Comparison of ENCODE assay signal across 9 mouse cellular contexts in genomic region chr8:13538821-13539220, GRCm38 (mm10). TPM values are rescaled to one million over a fixed set of nuclear protein-coding genes. Genes with fewer than 3 reads are reported as not detected.
A peak's percentile ranks its signal among the peaks of the same experiment; 100 is the strongest.
DNase-seq lines count a peak whose midpoint lies in the region; ATAC-seq and TF ChIP-seq lines count a peak whose summit lies in the region.
"Had no signal": no experiment of that assay in that cellular context is flagged by ENCODE, and none has a peak within 500 bp of the region (broad histone marks: within the 10 kb centered on the region; RNA-seq: fewer than 3 reads in every experiment).

No protein-coding gene starts in this region.

- ATAC-seq in forebrain, embryonic 13.5 days: peak; percentile 21; the same call in 1 of the 2 replicates
- ATAC-seq in forebrain, embryonic 11.5 days (replicated peaks; ENCODE audit: low FRiP score): no peak
- peak; percentile 33; the same call in 1 of the 2 replicates for ATAC-seq in intestine, postnatal 0 days
- ATAC-seq in lung, embryonic 15.5 days (ENCODE audit: borderline replicate concordance, extremely low read depth, low FRiP score, low TSS enrichment): peak; percentile 80; the same call in 1 of the 2 replicates

- no peaks in the 10 kb centered on the region for H3K36me3 ChIP-seq in forebrain, embryonic 13.5 days (ENCODE audit: poor library complexity, severe bottlenecking)
- no peaks in the 10 kb centered on the region for H3K36me3 ChIP-seq in forebrain, embryonic 11.5 days (ENCODE audit: control insufficient read depth, insufficient read depth, low read length)
- no peaks in the 10 kb centered on the region for H3K36me3 ChIP-seq in intestine, postnatal 0 days (ENCODE audit: control insufficient read depth, insufficient read depth)
- no peaks in the 10 kb centered on the region for H3K36me3 ChIP-seq in lung, embryonic 15.5 days
- H3K36me3 ChIP-seq: liver, embryonic 15.5 days had no signal

- no peak for DNase-seq in forebrain, embryonic 11.5 days (ENCODE audit: low spot score)
- DNase-seq in right cerebral cortex, adult 18-20 months: peak; percentile 68
- DNase-seq in right cerebral cortex, adult 2 months (ENCODE audit: low spot score in 2 of 2): no peak
- DNase-seq in embryo, embryonic 11 days: no peak
- no peak for DNase-seq in T-cell, adult 2 months (ENCODE audit: low spot score)

- H3K9me3 ChIP-seq in forebrain, embryonic 13.5 days (replicated peaks): no peaks in the 10 kb centered on the region
- H3K9me3 ChIP-seq in forebrain, embryonic 11.5 days (ENCODE audit: control insufficient read depth, low read length): no peaks in the 10 kb centered on the region
- H3K9me3 ChIP-seq in intestine, postnatal 0 days (ENCODE audit: control insufficient read depth): no peaks in the 10 kb centered on the region
- no peaks in the 10 kb centered on the region for H3K9me3 ChIP-seq in lung, embryonic 15.5 days
- H3K9me3 ChIP-seq: liver, embryonic 15.5 days had no signal

- H3K4me2 ChIP-seq in forebrain, embryonic 13.5 days: no peak overlapping the region
- H3K4me2 ChIP-seq in forebrain, embryonic 11.5 days (ENCODE audit: low read depth, low read length, severe bottlenecking): no peak overlapping the region
- H3K4me2 ChIP-seq in intestine, postnatal 0 days (replicated peaks; ENCODE audit: low read depth): no peak overlapping the region
- H3K4me2 ChIP-seq in lung, embryonic 15.5 days: no peak overlapping the region
- H3K4me2 ChIP-seq: liver, embryonic 15.5 days had no signal

- no peaks in the 10 kb centered on the region for H3K27me3 ChIP-seq in forebrain, embryonic 13.5 days
- no peaks in the 10 kb centered on the region for H3K27me3 ChIP-seq in forebrain, embryonic 11.5 days (ENCODE audit: control insufficient read depth, insufficient read depth, low read length)
- no peaks in the 10 kb centered on the region for H3K27me3 ChIP-seq in intestine, postnatal 0 days (replicated peaks; ENCODE audit: control insufficient read depth, insufficient read depth, low read length)
- H3K27me3 ChIP-seq in lung, embryonic 15.5 days: no peaks in the 10 kb centered on the region
- H3K27me3 ChIP-seq: liver, embryonic 15.5 days had no signal

- peak; percentile 45 for TF ChIP-seq CTCF in intestine, postnatal 0 days (IDR thresholded peaks at IDR 0.05; ENCODE audit: low read depth)

- H3K4me1 ChIP-seq in forebrain, embryonic 13.5 days: no peaks in the 10 kb centered on the region
- H3K4me1 ChIP-seq in forebrain, embryonic 11.5 days (replicated peaks; ENCODE audit: control insufficient read depth, insufficient read depth, low read length): no peaks in the 10 kb centered on the region
- no peaks in the 10 kb centered on the region for H3K4me1 ChIP-seq in intestine, postnatal 0 days (replicated peaks; ENCODE audit: control insufficient read depth, insufficient read depth, low read length)
- H3K4me1 ChIP-seq in lung, embryonic 15.5 days: peaks cover 13% of the 10 kb centered on the region
- H3K4me1 ChIP-seq: liver, embryonic 15.5 days had no signal

- no peak overlapping the region for H3K4me3 ChIP-seq in forebrain, embryonic 13.5 days
- no peak overlapping the region for H3K4me3 ChIP-seq in forebrain, embryonic 11.5 days (ENCODE audit: low read depth, low read length)
- no peak overlapping the region for H3K4me3 ChIP-seq in intestine, postnatal 0 days (ENCODE audit: low read depth, low read length)
- no peak overlapping the region for H3K4me3 ChIP-seq in lung, embryonic 15.5 days
- H3K4me3 ChIP-seq: liver, embryonic 15.5 days had no signal

- no peak overlapping the region for H3K9ac ChIP-seq in forebrain, embryonic 13.5 days
- H3K9ac ChIP-seq in forebrain, embryonic 11.5 days (ENCODE audit: low read length): no peak overlapping the region
- H3K9ac ChIP-seq in intestine, postnatal 0 days (ENCODE audit: low read depth, low read length): no peak overlapping the region
- H3K9ac ChIP-seq in lung, embryonic 15.5 days: no peak overlapping the region
- H3K9ac ChIP-seq: liver, embryonic 15.5 days had no signal

- WGBS in forebrain, embryonic 13.5 days: 65% methylated on average over 6 of the region's 6 CpGs
- WGBS in forebrain, embryonic 11.5 days: 78% methylated on average over 6 of the region's 6 CpGs
- 57% methylated on average over 6 of the region's 6 CpGs for WGBS in intestine, postnatal 0 days
- 40% methylated on average over 6 of the region's 6 CpGs for WGBS in lung, embryonic 15.5 days

- no peak overlapping the region for H3K27ac ChIP-seq in forebrain, embryonic 13.5 days
- no peak overlapping the region for H3K27ac ChIP-seq in forebrain, embryonic 11.5 days (ENCODE audit: low read depth, low read length)
- H3K27ac ChIP-seq in intestine, postnatal 0 days (ENCODE audit: low read depth, low read length): no peak overlapping the region
- H3K27ac ChIP-seq in lung, embryonic 15.5 days: peak overlapping the region; percentile 54
- H3K27ac ChIP-seq: liver, embryonic 15.5 days had no signal

RNA-seq across cellular contexts. Expression of gene 1700029H14Rik, which starts 23.4 kb away (rescaled TPM):
- polyA plus RNA-seq in forebrain, embryonic 13.5 days (2015; fragmentation: Nextera tagmentation; extraction: Ambion mirVana): not detected in 2 replicates
- polyA plus RNA-seq in forebrain, embryonic 11.5 days (2014; fragmentation: Nextera tagmentation; extraction: Ambion mirVana): not detected in 2 replicates
- polyA plus RNA-seq in intestine, postnatal 0 days (2015; fragmentation: Nextera tagmentation; extraction: Ambion mirVana): not detected in 2 replicates
- not detected in 2 replicates for polyA plus RNA-seq in lung, embryonic 15.5 days (2015; fragmentation: Nextera tagmentation; extraction: Ambion mirVana)
- polyA plus RNA-seq: liver, embryonic 15.5 days had no signal

RNA-seq across cellular contexts. Expression of gene Gas6, which starts 44.5 kb away (rescaled TPM):
- polyA plus RNA-seq in forebrain, embryonic 13.5 days (2015; fragmentation: Nextera tagmentation; extraction: Ambion mirVana): 11.3 and 12.3 TPM in 2 replicates
- 9.8 and 10.5 TPM in 2 replicates for polyA plus RNA-seq in forebrain, embryonic 11.5 days (2014; fragmentation: Nextera tagmentation; extraction: Ambion mirVana)
- polyA plus RNA-seq in intestine, postnatal 0 days (2015; fragmentation: Nextera tagmentation; extraction: Ambion mirVana): 75.6 and 77.3 TPM in 2 replicates
- polyA plus RNA-seq in lung, embryonic 15.5 days (2015; fragmentation: Nextera tagmentation; extraction: Ambion mirVana): 74.8 and 85.7 TPM in 2 replicates
